Mouse (Mus musculus): ENCODE measurements around the gene Myb. TPM values are rescaled to one million over a fixed set of nuclear protein-coding genes. Genes with fewer than 3 reads are reported as not detected.

The Myb gene
- polyA plus RNA-seq, 1 experiment from 2014 or later = 5.3 TPM

- Histone ChIP-seq H3K27me3 (replicated peaks; ENCODE audit: low read depth, poor library complexity, severe bottlenecking) (peaks cover 21% of the 10 kb centered on the region), H3K36me3 (replicated peaks) (no peaks in the 10 kb centered on the region), H3K9me3 (peaks cover 5% of the 10 kb centered on the region; the same call in 1 of the 2 replicates), H3K27ac (replicated peaks) (no peak overlapping the region), H3K4me3 (no peak overlapping the region), H3K4me1 (peaks cover 33% of the 10 kb centered on the region)
- WGBS = 93% methylated on average over 2 of the region's 2 CpGs
- DNase-seq (ENCODE audit: low spot score) = no peak
Measured at GRCm38 (mm10) chr10:21105206-21105605, 55.6 kb downstream of the Myb start.

- Histone ChIP-seq H3K27me3 (replicated peaks; ENCODE audit: low read depth, poor library complexity, severe bottlenecking) (peaks cover 33% of the 10 kb centered on the region), H3K4me3 (no peak overlapping the region), H3K4me1 (peaks cover 23% of the 10 kb centered on the region), H3K9me3 (peaks cover 5% of the 10 kb centered on the region; the same call in 1 of the 2 replicates), H3K27ac (replicated peaks) (no peak overlapping the region), H3K36me3 (replicated peaks) (no peaks in the 10 kb centered on the region)
- no peak for DNase-seq (ENCODE audit: low spot score)
- WGBS = 73% methylated on average over 7 of the region's 7 CpGs
Measured at GRCm38 (mm10) chr10:21102689-21103088, 58.1 kb downstream of the Myb start.

- no peak overlapping the region for H3K4me3 ChIP-seq
- 19% methylated on average over 4 of the region's 4 CpGs for WGBS
- peaks cover 2% of the 10 kb centered on the region; the same call in 1 of the 2 replicates for H3K9me3 ChIP-seq
- peaks cover 33% of the 10 kb centered on the region for H3K27me3 ChIP-seq (replicated peaks; ENCODE audit: low read depth, poor library complexity, severe bottlenecking)
- peak overlapping the region; percentile 48; the same call in 1 of the 2 replicates for H3K27ac ChIP-seq (replicated peaks)
- DNase-seq (ENCODE audit: low spot score) = peak; percentile 51
- peaks cover 23% of the 10 kb centered on the region for H3K4me1 ChIP-seq
- H3K36me3 ChIP-seq (replicated peaks) = no peaks in the 10 kb centered on the region
Measured at GRCm38 (mm10) chr10:21101948-21102347, 58.8 kb downstream of the Myb start.

GRCm38 (mm10) chr10:21100646-21101249, 60.0 kb downstream of the Myb start:
- Histone ChIP-seq H3K4me3 (no peak overlapping the region), H3K27me3 (replicated peaks; ENCODE audit: low read depth, poor library complexity, severe bottlenecking) (peaks cover 33% of the 10 kb centered on the region), H3K4me1 (peaks cover 23% of the 10 kb centered on the region), H3K9me3 (no peaks in the 10 kb centered on the region), H3K36me3 (replicated peaks) (no peaks in the 10 kb centered on the region), H3K27ac (replicated peaks) (peak overlapping the region; percentile 24; the same call in 1 of the 2 replicates)
- DNase-seq (ENCODE audit: low spot score) = no peak
- WGBS = 26% methylated on average over 9 of the region's 9 CpGs

DNA sequence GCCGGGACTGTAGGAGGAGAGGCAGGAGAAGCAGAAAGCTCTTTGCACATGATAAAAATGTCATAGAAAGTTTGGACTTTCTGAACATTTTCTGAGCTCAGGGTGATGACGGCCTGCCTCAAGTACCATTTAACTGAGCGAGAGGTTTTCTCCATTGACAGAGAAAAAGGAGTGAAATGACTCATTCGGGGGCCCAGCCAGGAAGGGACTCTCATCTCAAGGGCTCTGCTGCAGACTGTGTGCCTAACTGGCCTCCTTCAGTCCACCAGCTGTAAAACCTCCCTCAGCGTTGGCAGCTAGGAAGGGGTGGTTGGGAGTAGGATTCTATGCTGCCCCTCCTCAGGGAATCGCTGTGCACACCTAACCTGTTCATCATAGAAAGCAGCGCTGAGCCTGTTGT, 61.3 kb downstream of the Myb start:
- Histone ChIP-seq H3K27me3 (replicated peaks; ENCODE audit: low read depth, poor library complexity, severe bottlenecking) (peaks cover 33% of the 10 kb centered on the region), H3K36me3 (replicated peaks) (no peaks in the 10 kb centered on the region), H3K4me3 (no peak overlapping the region), H3K9me3 (no peaks in the 10 kb centered on the region), H3K27ac (replicated peaks) (no peak overlapping the region), H3K4me1 (peaks cover 23% of the 10 kb centered on the region)
- 86% methylated on average over 7 of the region's 7 CpGs for WGBS
- DNase-seq (ENCODE audit: low spot score) = no peak

DNA sequence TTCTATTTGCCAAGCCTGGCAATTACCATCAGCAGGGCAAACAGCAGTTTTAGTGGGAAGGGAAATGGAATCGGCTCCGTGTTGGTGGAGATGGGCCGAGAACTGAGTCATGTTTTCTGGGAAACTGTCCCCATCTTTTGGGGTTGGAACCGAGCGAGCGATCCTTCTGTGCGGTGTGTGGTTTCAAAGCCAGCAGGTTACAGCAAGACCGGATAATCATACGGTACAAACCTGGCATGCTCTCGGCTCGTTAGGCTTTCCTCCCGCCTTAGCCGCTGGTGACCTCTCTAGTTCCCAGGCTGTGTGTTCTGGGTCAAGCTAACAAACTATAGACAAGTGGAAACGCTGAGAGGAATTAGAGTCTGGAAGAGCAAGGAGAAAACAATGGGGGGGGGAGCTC, 65.2 kb downstream of the Myb start:
- H3K27ac ChIP-seq (replicated peaks) = no peak overlapping the region
- H3K4me1 ChIP-seq = peaks cover 20% of the 10 kb centered on the region
- H3K9me3 ChIP-seq = no peaks in the 10 kb centered on the region
- H3K4me3 ChIP-seq = no peak overlapping the region
- 83% methylated on average over 14 of the region's 14 CpGs for WGBS
- peaks cover 22% of the 10 kb centered on the region for H3K27me3 ChIP-seq (replicated peaks; ENCODE audit: low read depth, poor library complexity, severe bottlenecking)
- no peak for DNase-seq (ENCODE audit: low spot score)
- H3K36me3 ChIP-seq (replicated peaks) = no peaks in the 10 kb centered on the region

GRCm38 (mm10) chr10:21094896-21095295, 65.9 kb downstream of the Myb start:
- peaks cover 18% of the 10 kb centered on the region for H3K4me1 ChIP-seq
- H3K27me3 ChIP-seq (replicated peaks; ENCODE audit: low read depth, poor library complexity, severe bottlenecking) = peaks cover 19% of the 10 kb centered on the region; the same call in 1 of the 2 replicates
- no peak for DNase-seq (ENCODE audit: low spot score)
- no peak overlapping the region for H3K4me3 ChIP-seq
- no peaks in the 10 kb centered on the region for H3K36me3 ChIP-seq (replicated peaks)
- WGBS = 89% methylated on average over 2 of the region's 2 CpGs
- H3K27ac ChIP-seq (replicated peaks) = no peak overlapping the region
- H3K9me3 ChIP-seq = no peaks in the 10 kb centered on the region

- H3K27me3 ChIP-seq (replicated peaks; ENCODE audit: low read depth, poor library complexity, severe bottlenecking) = peaks cover 9% of the 10 kb centered on the region; the same call in 1 of the 2 replicates
- 92% methylated on average over 5 of the region's 5 CpGs for WGBS
- H3K4me1 ChIP-seq = peaks cover 18% of the 10 kb centered on the region
- H3K27ac ChIP-seq (replicated peaks) = no peak overlapping the region
- H3K36me3 ChIP-seq (replicated peaks) = no peaks in the 10 kb centered on the region
- no peak overlapping the region for H3K4me3 ChIP-seq
- no peaks in the 10 kb centered on the region for H3K9me3 ChIP-seq
- DNase-seq (ENCODE audit: low spot score) = no peak
Measured at GRCm38 (mm10) chr10:21093301-21093700, 67.5 kb downstream of the Myb start.

DNA sequence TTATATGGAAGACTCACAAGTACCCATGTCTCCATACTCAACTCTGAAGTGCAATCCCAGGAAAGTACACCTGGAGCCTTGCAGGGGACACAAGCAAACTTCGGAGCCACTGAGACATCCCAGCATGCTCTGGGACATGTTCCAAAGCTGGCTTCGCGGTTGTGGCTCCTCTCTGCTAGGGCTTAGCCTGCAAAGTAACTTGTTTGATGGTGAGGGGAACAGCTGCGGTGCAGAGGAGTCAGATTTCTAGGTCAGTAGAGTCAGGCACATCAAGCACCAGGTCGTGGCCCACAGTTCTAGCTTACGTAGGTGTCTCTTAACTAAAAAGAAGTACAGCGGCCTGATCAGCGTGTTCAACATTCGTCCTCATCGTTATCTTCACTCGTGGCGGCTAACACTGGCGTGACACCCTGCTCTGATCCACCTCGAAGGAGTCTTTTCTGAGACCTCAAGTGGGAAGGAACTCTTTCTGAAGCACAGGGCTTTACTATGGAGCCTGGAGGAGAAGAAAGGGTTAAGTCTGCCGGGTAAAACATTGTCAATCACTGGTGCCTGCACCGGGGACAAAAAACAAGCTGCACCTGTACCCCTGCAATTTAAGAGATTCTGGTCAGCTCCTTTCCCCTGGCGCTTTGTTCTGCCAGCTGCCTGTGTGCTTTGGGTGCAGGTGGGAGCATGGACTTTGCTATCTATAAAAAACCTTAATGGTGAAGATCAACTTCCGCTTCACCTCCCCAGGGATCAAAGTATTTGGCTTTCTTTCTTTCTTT, 68.1 kb downstream of the Myb start:
- no peak overlapping the region for H3K27ac ChIP-seq (replicated peaks)
- H3K4me3 ChIP-seq = no peak overlapping the region
- WGBS = 56% methylated on average over 18 of the region's 18 CpGs
- H3K4me1 ChIP-seq = peaks cover 18% of the 10 kb centered on the region
- peaks cover 9% of the 10 kb centered on the region; the same call in 1 of the 2 replicates for H3K27me3 ChIP-seq (replicated peaks; ENCODE audit: low read depth, poor library complexity, severe bottlenecking)
- no peaks in the 10 kb centered on the region for H3K9me3 ChIP-seq
- H3K36me3 ChIP-seq (replicated peaks) = no peaks in the 10 kb centered on the region
- no peak for DNase-seq (ENCODE audit: low spot score)

DNA sequence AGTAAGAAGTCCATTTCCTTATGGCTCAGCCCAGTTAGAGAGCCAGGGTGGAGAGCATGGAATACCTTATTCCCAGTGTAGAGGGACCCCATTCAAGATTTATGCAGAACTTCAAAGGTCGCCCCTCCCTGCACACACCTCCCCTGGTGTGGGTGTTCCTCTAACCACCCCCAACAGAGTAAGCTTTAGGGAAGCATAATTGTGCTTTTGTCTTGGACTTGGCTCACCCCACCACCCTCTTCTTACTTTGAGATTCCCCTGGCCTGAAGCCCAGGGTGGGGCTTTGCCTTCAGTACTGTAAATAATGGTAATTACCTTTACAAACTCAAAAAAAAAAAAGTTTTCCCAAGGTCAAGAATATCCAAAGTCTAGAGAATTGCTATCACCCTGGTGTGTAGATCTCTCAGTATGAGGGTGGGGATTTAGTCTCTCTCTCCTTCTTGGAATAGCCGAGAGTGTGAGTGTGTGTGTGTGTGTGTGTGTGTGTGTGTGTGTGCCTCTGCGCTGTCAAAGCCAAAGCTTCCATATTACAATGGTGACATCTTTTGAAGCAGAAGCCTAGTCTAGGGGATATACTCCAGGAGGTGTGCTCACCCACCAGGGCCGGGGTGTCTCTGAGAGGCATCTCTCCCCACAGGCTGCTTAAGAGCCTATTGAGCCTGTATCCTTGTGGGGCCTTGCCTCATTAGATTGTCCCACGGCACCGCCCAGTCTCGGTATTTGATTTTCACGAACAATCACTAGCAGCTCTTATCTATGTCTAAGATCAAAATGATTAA, 69.7 kb downstream of the Myb start:
- H3K36me3 ChIP-seq (replicated peaks) = no peaks in the 10 kb centered on the region

GRCm38 (mm10) chr10:21089541-21089940, 71.2 kb downstream of the Myb start:
- 76% methylated on average over 3 of the region's 3 CpGs for WGBS
- Histone ChIP-seq H3K27me3 (replicated peaks; ENCODE audit: low read depth, poor library complexity, severe bottlenecking) (peaks cover 9% of the 10 kb centered on the region; the same call in 1 of the 2 replicates), H3K36me3 (replicated peaks) (no peaks in the 10 kb centered on the region), H3K27ac (replicated peaks) (no peak overlapping the region), H3K9me3 (no peaks in the 10 kb centered on the region), H3K4me1 (peaks cover 18% of the 10 kb centered on the region), H3K4me3 (no peak overlapping the region)
- no peak for DNase-seq (ENCODE audit: low spot score)

More for the DNA sequence above, 69.7 kb downstream of the Myb start:
- no peak overlapping the region for H3K4me3 ChIP-seq
- no peak for DNase-seq (ENCODE audit: low spot score)
- no peaks in the 10 kb centered on the region for H3K9me3 ChIP-seq
- no peak overlapping the region for H3K27ac ChIP-seq (replicated peaks)
- peaks cover 18% of the 10 kb centered on the region for H3K4me1 ChIP-seq
- peaks cover 9% of the 10 kb centered on the region; the same call in 1 of the 2 replicates for H3K27me3 ChIP-seq (replicated peaks; ENCODE audit: low read depth, poor library complexity, severe bottlenecking)
- 88% methylated on average over 8 of the region's 8 CpGs for WGBS

DNA sequence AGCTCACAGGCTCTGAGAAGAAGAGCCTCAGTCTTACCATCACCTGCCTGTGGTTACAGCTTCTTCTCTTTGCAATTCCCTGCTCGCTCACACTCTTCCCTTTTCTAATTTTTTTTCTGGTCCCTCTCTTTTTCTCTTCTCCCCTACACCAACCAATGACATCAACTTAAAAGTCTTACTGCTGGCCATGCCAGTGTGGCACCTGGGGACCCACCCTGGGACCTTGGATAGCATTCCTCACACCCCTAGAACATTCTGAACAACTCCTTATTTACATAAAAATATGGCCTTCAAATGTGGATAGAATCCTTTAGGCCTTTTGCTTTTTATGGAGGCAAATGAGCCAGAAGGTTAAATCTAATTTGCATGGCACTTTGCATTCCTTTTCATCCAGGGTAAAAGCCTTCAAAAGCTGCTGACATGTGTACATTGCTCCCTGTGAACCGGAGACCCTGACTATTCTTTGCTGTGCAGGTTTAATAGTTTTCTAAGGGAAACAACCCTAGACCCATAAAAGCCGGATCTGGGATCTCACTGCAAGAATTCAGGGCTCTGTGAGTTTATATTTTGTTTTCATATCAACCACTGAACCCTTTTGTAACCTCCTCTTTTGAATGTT, 73.1 kb downstream of the Myb start:
- peaks cover 21% of the 10 kb centered on the region for H3K4me1 ChIP-seq
- no peak for DNase-seq (ENCODE audit: low spot score)
- H3K4me3 ChIP-seq = no peak overlapping the region
- H3K36me3 ChIP-seq (replicated peaks) = no peaks in the 10 kb centered on the region
- H3K9me3 ChIP-seq = no peaks in the 10 kb centered on the region
- H3K27ac ChIP-seq (replicated peaks) = no peak overlapping the region
- WGBS = 77% methylated on average over 3 of the region's 3 CpGs
- 0 out of 2 replicates have a peak, but pooled peaks cover 3% of the 10 kb centered on the region for H3K27me3 ChIP-seq (replicated peaks; ENCODE audit: low read depth, poor library complexity, severe bottlenecking)

Measured in embryonic facial prominence, embryonic 10.5 days (tissue).